Mouse (Mus musculus): Measurements from ENCODE around the gene Ppm1h.
A peak's percentile ranks its signal among the peaks of the same experiment; 100 is the strongest.

DNA sequence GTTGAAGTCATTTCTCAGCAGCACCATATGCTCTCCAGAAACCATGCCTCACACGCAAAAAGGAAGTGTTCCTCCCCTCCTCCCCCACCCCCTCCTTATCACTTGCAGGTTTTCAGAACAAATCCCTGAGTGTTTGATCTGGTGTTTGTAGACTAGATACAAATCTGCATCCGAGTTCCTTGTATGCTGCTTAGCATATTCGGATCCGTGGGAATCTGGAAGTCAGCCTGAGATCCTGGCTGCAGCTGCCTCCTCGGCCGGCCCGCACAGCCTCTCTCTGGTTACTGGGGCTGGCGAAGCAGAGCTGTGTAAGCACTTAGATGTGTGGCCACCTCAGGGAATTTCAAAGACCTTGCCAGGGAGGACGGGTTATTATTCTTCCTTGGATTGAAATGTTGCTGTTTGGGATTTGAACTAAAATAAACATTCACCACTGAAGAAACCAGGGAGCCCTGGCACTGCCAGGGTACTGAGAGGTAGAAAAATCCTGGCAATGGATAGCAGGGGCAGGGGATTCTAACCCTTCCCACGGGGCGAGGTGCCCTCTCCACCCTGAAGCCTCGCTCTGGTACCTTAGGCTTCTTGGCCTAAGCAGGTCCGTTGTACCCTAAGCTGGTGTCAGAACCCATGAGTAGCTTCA, 252.8 kb downstream of the Ppm1h start:
- TF ChIP-seq POLR2AphosphoS5 (IDR thresholded peaks at IDR 0.05; ENCODE audit: borderline replicate concordance, low read depth, low read length) = no peak
- TF ChIP-seq EP300 (IDR thresholded peaks at IDR 0.05; ENCODE audit: low read depth in 1 of 2, low read length in 2 of 2) = peak in 1 of 2 experiments; percentile 56; a peak in 1 of 4 replicates
- TF ChIP-seq CTCF (IDR thresholded peaks at IDR 0.05 in 2 of 3, conservative IDR thresholded peaks at IDR 0.05 in 1 of 3; ENCODE audit: control insufficient read depth in 1 of 3, insufficient read depth in 1 of 3, low read depth in 2 of 3, low read length in 3 of 3, poor library complexity in 1 of 3, severe bottlenecking in 1 of 3) = no peak
- TF ChIP-seq NELFE (IDR thresholded peaks at IDR 0.05; ENCODE audit: low read depth, low read length) = no peak
- TF ChIP-seq E2F4 (IDR thresholded peaks at IDR 0.05; ENCODE audit: borderline replicate concordance, low read depth, low read length) = no peak
- TF ChIP-seq TAL1 (IDR thresholded peaks at IDR 0.05; ENCODE audit: low read length) = no peak
- TF ChIP-seq GATA1 (IDR thresholded peaks at IDR 0.05; ENCODE audit: low read depth, low read length) = peak; percentile 72
- no peak for TF ChIP-seq POLR2A (IDR thresholded peaks at IDR 0.05; ENCODE audit: control insufficient read depth in 1 of 2, insufficient read depth in 1 of 2, low read depth in 1 of 2, low read length in 2 of 2, poor library complexity in 1 of 2)
- no peak for TF ChIP-seq ELF1 (IDR thresholded peaks at IDR 0.05; ENCODE audit: low read depth, low read length)
